Mouse (Mus musculus): ENCODE data around the gene Map2. TPM values are rescaled to one million over a fixed set of nuclear protein-coding genes. Genes with fewer than 3 reads are reported as not detected.

Map2 gene
- polyA plus RNA-seq, 1 experiment from 2014 or later: 3.8 TPM

GRCm38 (mm10) chr1:66173630-66174029, 1.4 kb upstream of the Map2 start:
- H3K9me3 ChIP-seq (ENCODE audit: control insufficient read depth, low read length): no peaks in the 10 kb centered on the region
- no peak for ATAC-seq (ENCODE audit: low FRiP score, low TSS enrichment)
- 0 out of 2 replicates have a peak, but pooled peaks cover 3% of the 10 kb centered on the region for H3K4me1 ChIP-seq (replicated peaks; ENCODE audit: control insufficient read depth, insufficient read depth)
- no peak overlapping the region for H3K4me3 ChIP-seq (ENCODE audit: low read depth, low read length)
- TF ChIP-seq CTCF (IDR thresholded peaks at IDR 0.05; ENCODE audit: low read depth) (no peak), EP300 (optimal IDR thresholded peaks at IDR 0.05) (no peak)
- no peaks in the 10 kb centered on the region for H3K36me3 ChIP-seq (ENCODE audit: control insufficient read depth, insufficient read depth, low read length)
- no peak overlapping the region for H3K9ac ChIP-seq (ENCODE audit: low read length)
- DNase-seq (ENCODE audit: low spot score): no peak
- H3K27ac ChIP-seq (replicated peaks): no peak overlapping the region
- WGBS: 61% methylated on average over 5 of the region's 5 CpGs
- no peak overlapping the region for H3K4me2 ChIP-seq (replicated peaks; ENCODE audit: low read depth)
- H3K27me3 ChIP-seq (ENCODE audit: control insufficient read depth, insufficient read depth, low read length): no peaks in the 10 kb centered on the region

GRCm38 (mm10) chr1:66176012-66176837, 1.2 kb downstream of the Map2 start:
- Histone ChIP-seq H3K4me1 (replicated peaks; ENCODE audit: control insufficient read depth, insufficient read depth) (0 out of 2 replicates have a peak, but pooled peaks cover 3% of the 10 kb centered on the region), H3K9ac (ENCODE audit: low read length) (no peak overlapping the region), H3K4me2 (replicated peaks; ENCODE audit: low read depth) (0 out of 2 replicates have a peak overlapping the region, but pooled peaks have one; percentile 6), H3K27ac (replicated peaks) (no peak overlapping the region), H3K4me3 (ENCODE audit: low read depth, low read length) (peak overlapping the region; percentile 56; the same call in 1 of the 2 replicates), H3K36me3 (ENCODE audit: control insufficient read depth, insufficient read depth, low read length) (no peaks in the 10 kb centered on the region), H3K27me3 (ENCODE audit: control insufficient read depth, insufficient read depth, low read length) (no peaks in the 10 kb centered on the region), H3K9me3 (ENCODE audit: control insufficient read depth, low read length) (no peaks in the 10 kb centered on the region)
- no peak for ATAC-seq (ENCODE audit: low FRiP score, low TSS enrichment)
- DNase-seq (ENCODE audit: low spot score): no peak
- TF ChIP-seq CTCF (IDR thresholded peaks at IDR 0.05; ENCODE audit: low read depth) (no peak), EP300 (optimal IDR thresholded peaks at IDR 0.05) (no peak)
- 25% methylated on average over 9 of the region's 9 CpGs for WGBS

GRCm38 (mm10) chr1:66176838-66177105, 1.7 kb downstream of the Map2 start:
- DNase-seq (ENCODE audit: low spot score): no peak
- Histone ChIP-seq H3K4me1 (replicated peaks; ENCODE audit: control insufficient read depth, insufficient read depth) (0 out of 2 replicates have a peak, but pooled peaks cover 3% of the 10 kb centered on the region), H3K4me2 (replicated peaks; ENCODE audit: low read depth) (no peak overlapping the region), H3K9ac (ENCODE audit: low read length) (no peak overlapping the region), H3K27me3 (ENCODE audit: control insufficient read depth, insufficient read depth, low read length) (no peaks in the 10 kb centered on the region), H3K27ac (replicated peaks) (no peak overlapping the region), H3K36me3 (ENCODE audit: control insufficient read depth, insufficient read depth, low read length) (no peaks in the 10 kb centered on the region), H3K9me3 (ENCODE audit: control insufficient read depth, low read length) (no peaks in the 10 kb centered on the region), H3K4me3 (ENCODE audit: low read depth, low read length) (no peak overlapping the region)
- TF ChIP-seq CTCF (IDR thresholded peaks at IDR 0.05; ENCODE audit: low read depth) (no peak), EP300 (optimal IDR thresholded peaks at IDR 0.05) (no peak)
- 63% methylated on average over 2 of the region's 2 CpGs for WGBS
- no peak for ATAC-seq (ENCODE audit: low FRiP score, low TSS enrichment)

- 38% methylated on average over 4 of the region's 4 CpGs for WGBS
- Histone ChIP-seq H3K36me3 (ENCODE audit: control insufficient read depth, insufficient read depth, low read length) (no peaks in the 10 kb centered on the region), H3K9ac (ENCODE audit: low read length) (no peak overlapping the region), H3K4me3 (ENCODE audit: low read depth, low read length) (no peak overlapping the region), H3K9me3 (ENCODE audit: control insufficient read depth, low read length) (no peaks in the 10 kb centered on the region), H3K4me2 (replicated peaks; ENCODE audit: low read depth) (no peak overlapping the region), H3K27me3 (ENCODE audit: control insufficient read depth, insufficient read depth, low read length) (no peaks in the 10 kb centered on the region), H3K27ac (replicated peaks) (no peak overlapping the region), H3K4me1 (replicated peaks; ENCODE audit: control insufficient read depth, insufficient read depth) (0 out of 2 replicates have a peak, but pooled peaks cover 3% of the 10 kb centered on the region)
- ATAC-seq (ENCODE audit: low FRiP score, low TSS enrichment) (no peak), DNase-seq (ENCODE audit: low spot score) (no peak)
- TF ChIP-seq EP300 (optimal IDR thresholded peaks at IDR 0.05) (no peak), CTCF (IDR thresholded peaks at IDR 0.05; ENCODE audit: low read depth) (peak; percentile 17; the same call in 1 of the 2 replicates)
Measured at GRCm38 (mm10) chr1:66177489-66178170, 2.6 kb downstream of the Map2 start.

GRCm38 (mm10) chr1:66187016-66187681, 12.1 kb downstream of the Map2 start:
- TF ChIP-seq CTCF (IDR thresholded peaks at IDR 0.05; ENCODE audit: low read depth) (no peak), EP300 (optimal IDR thresholded peaks at IDR 0.05) (no peak)
- WGBS: 69% methylated on average over 12 of the region's 12 CpGs
- ATAC-seq (ENCODE audit: low FRiP score, low TSS enrichment) (no peak), DNase-seq (ENCODE audit: low spot score) (no peak)
- no peaks in the 10 kb centered on the region for H3K4me1 ChIP-seq (replicated peaks; ENCODE audit: control insufficient read depth, insufficient read depth)
- H3K27me3 ChIP-seq (ENCODE audit: control insufficient read depth, insufficient read depth, low read length): no peaks in the 10 kb centered on the region
- no peaks in the 10 kb centered on the region for H3K9me3 ChIP-seq (ENCODE audit: control insufficient read depth, low read length)
- no peaks in the 10 kb centered on the region for H3K36me3 ChIP-seq (ENCODE audit: control insufficient read depth, insufficient read depth, low read length)
- no peak overlapping the region for H3K4me3 ChIP-seq (ENCODE audit: low read depth, low read length)
- no peak overlapping the region for H3K4me2 ChIP-seq (replicated peaks; ENCODE audit: low read depth)
- H3K9ac ChIP-seq (ENCODE audit: low read length): no peak overlapping the region
- no peak overlapping the region for H3K27ac ChIP-seq (replicated peaks)
